Mouse (Mus musculus) ovary, adult 18-20 months (tissue): ENCODE measurements around the gene Gm9922.
A peak's percentile ranks its signal among the peaks of the same experiment; 100 is the strongest.

Experiments
- DNase-seq: peaks from one replicate; pipeline ENCODE4 v3.0.0; 2022; ENCODE audit warnings: low spot score, mixed read lengths

Gm9922 gene

DNA sequence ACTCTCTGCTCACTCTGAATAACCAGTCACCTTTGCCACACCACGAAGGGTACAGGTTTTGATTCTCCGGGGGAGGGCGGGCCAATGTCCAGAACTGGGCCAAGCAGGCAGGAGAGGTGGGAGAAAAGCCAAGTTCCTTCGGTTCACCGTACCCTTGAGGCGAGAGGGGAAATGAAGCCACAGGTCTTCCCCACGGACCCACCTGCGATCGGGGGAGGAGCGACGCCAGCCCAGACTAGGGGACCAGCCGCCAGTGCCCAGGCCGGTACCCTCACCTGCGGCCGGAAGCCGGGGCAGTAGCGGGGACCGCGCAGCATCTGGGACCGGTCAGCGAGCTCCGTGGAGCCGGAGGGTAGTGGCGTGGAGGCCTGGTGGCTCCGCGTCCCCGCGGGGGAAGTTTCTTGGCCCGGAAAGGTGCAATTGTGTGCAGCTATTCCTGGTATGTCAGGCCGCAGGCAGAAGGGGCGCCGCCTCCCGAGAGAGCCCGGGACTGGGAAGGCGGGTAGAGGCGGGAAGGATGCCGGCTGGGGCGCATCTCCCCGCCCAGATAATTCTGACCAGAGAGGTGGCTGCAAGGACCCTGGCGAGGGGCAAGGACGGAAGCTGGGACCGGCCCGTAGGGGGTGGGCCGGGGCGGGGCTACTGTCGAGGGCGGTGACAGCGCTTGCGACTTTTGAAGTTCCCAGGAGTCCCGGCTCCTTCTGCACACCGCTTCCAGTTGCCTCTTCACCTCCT, at the start of gene Gm9922, which contains the start of gene Lmo7:
TSS of gene Gm9922 (minus strand) at position 578 of the 735 bp plus-strand sequence.
TSS of gene Lmo7 (plus strand) at position 721 of the 735 bp plus-strand sequence.
- DNase-seq, result peak; percentile 70

DNA sequence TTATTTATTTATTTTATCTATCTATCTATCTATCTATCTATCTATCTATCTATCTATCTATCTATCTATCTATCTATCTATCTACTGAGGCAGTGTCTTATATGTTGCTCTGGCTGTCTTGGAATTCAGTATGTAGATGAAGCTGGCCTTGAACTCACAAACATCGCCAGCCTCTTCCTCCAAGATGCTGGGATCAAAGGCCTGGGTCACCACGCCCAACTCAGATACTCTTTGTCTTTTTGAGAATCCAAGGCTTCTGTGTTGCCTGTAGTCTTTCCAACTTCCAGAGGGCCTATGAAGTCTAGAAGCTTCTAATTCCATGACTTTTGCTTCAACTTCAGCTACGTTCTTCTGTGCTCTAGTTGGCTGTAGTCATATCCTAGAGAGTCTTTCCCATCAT, 48.8 kb upstream of the Gm9922 start:
- DNase-seq, result no peak

DNA sequence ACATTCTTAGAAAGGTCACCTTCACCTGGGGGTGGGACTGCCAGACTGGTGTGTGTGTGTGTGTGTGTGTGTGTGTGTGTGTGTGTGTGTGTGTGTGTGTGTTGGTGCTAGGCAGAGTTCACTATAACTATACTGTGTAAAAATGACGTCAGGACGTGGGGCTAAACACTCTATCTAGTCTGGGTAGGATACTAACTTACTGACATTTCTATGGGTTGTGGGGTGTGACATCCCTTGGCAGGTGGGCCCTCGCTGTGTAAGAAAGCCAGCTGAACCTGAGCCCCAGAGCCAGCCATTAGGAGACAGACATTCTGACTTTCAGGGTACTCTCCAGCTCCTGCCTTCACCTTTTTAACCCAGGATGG, 47.5 kb upstream of the Gm9922 start:
- no peak for DNase-seq

DNA sequence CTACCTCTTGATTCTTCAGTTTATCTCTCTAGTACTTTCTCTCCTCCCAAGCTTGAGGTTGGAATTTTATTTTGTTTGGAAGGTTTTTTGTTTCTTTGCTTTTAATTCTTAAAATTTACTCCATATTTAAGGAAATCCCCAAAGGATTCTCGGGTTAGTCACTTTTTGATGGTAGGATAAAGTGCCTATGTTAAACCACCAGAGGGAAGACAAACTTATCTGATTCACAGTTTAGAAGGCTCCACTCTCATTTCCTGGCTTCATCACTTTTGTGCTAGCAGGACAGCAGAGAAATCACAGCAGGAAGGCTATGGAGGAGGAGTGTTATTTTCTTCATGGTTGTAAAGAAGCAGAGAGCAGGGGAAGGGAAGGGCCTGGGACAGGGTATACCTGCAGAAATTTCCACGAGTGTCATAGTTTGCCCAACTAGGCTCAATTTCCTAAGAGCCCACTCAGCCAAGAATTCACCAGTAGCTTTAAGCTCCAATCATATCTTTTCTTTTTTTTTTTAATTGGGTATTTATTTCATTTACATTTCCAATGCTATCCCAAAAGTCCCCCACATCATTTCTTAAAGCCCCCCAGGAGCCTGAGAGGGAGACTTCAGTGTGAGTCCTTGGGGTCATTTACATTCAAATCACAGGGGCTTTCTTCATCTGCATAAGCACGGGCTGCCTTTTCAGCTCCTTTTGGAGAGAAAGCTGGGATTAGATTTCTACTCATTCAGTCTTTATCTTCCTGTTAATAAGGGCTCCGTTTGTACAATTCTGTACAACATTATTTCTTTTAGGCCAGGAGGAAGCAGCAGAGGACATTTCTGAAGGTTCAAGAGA, 46.9 kb upstream of the Gm9922 start:
- no peak for DNase-seq

DNA sequence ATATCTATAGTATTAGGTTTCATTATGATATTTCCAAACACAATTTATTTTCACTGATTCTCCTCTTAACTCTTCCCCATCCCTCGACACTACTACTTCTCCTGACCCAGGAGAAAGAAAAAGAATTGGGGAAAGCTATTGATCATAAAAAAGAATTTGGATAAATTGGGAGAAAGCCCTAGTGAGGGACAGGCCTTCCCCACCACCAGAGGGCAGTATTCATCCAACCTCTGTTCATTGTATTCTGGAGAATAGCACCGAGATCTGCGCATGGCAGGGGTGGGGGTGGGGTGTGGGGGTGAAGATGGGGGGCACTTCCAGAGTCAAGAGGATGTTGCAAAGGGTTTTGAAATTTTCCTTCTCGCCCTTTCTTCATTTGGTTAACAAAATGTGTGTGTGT, 45.0 kb upstream of the Gm9922 start:
- no peak for DNase-seq

DNA sequence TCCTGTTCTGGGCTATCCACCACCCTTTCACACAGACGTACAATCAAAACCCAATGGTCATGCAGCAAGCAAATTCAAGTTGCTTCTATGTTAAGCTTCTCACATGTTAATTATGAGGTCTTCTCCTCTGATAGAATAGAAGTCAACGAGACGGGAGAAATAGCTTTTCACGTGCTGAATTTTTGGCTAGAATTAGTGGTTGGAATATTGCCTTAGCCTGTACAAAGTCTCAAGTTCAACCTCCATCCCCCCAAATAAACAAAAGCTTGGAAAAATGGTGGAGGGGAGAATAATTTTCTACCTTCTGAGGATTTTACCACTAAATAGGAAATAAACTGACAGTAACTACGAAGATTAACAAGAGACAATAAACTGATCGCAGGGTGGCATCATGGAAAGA, 42.1 kb upstream of the Gm9922 start:
- DNase-seq, result no peak

DNA sequence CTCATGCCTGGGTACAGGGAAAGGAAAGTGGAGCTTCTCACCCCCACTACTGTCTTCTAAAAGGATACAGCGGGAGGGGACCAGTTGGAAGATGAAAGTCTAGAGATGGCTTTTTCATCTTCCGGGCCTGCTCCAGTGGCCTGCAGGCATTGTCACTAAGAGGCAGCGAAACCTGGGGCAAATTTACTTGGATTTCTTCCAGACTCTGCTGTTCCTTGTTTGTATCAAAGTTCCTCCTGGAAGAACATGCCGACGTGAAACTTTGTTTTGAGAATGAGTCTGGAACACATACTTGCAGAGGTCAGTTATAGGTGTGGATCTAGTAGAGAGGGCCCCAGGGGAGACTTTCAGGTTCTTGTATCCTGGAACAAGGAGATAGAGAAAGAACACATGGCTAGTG, 41.7 kb upstream of the Gm9922 start:
- DNase-seq, result no peak

DNA sequence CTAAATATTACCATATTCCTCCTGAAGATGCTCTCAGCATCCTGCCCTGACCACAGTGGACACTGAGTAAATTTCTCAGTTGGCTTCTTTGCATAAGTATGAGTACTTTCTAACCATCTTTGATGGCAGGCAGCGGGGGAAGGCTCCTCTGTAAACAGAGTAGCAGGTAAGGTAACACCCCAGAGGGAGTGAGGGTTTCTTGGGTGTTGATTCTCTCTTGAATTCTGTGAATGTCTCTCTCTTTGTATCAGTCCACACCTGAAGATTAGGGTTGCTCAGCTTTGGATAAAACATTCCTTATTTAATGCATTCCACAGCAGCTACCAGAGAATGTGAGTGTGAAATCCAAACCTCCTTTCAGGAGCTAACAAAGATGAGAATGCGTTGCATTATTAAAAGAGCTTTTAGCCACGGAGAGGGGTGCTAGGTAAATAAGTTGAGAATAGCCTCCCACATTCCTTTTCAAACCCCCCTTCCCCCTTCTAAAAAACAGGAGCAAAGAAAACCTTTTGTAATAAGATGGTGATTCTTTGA, 34.2 kb upstream of the Gm9922 start:
- no peak for DNase-seq

DNA sequence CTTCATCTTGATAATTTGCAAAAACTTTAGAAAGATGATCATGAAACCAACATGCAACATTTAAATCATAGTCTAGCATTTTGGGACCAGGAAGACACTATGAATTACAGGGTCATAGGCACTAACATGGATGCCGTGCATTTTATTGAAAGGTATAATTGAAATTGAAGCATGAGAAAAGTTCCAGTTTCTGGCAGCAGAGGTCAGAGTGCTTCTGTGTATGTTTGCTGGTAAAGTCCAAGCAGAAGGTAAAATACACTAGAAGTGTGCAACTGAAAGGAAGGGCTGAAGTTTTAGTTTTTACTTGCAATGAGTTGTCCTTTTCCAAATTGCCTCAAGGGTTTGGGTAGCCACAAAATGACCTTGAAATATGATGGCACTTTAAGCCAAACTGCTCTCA, 32.7 kb upstream of the Gm9922 start:
- no peak for DNase-seq

DNA sequence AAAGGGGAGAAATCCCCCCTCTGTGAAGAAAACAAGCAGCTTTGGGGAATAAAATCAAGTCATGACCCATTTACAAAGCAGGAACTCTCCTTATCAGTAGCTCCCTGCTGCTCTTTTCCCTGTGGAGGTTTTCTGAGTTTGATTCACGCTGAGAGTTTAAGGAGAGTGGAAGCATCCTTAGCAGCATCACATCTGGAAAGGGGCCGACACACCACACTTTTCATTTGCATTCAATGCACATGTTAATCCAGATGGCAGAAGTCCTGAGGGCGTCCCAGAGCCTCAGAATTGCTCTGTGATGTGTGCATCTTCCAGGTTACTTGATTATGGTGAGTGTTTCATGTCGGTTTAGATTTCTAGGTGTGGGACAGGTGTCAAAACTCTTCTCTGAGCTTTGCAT, 25.8 kb upstream of the Gm9922 start:
- DNase-seq, result no peak

DNA sequence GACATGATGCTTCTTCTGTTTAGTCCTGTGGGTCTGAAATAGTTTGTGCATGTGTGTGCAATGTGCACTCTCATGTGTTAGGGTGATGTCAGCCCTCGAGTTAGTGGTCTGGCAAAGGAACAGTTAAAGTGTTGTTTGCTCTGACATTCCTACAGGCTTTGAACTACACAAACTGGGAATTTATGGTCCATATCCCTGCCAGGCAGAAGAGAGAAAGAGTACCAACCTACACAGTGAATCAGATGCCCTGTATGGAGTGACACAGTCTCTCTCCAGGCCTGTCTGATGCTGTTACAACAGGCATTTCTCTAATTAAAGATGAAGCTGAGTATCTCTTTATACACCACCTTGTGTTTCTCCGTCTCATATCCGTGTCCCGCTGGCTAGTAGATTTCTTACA, 21.3 kb upstream of the Gm9922 start:
- no peak for DNase-seq

DNA sequence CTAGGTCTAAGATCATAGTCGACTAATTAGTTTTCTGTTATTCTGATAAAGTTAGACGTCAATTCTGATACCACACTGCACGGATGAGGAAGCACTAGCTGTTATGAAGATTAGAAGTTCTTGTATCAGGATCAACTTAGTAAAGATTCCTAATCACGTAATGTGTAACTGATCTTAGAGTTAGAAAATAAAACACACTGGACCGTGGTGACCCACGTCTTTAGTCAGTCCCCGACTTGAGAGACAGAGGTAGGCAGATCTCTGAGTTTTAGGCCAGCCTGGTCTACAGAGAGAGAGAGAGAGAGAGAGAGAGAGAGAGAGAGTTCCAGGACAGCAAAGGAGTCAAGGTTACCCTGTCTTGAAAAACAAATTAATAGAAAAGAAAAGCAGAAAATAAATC, 18.8 kb upstream of the Gm9922 start:
- no peak for DNase-seq

DNA sequence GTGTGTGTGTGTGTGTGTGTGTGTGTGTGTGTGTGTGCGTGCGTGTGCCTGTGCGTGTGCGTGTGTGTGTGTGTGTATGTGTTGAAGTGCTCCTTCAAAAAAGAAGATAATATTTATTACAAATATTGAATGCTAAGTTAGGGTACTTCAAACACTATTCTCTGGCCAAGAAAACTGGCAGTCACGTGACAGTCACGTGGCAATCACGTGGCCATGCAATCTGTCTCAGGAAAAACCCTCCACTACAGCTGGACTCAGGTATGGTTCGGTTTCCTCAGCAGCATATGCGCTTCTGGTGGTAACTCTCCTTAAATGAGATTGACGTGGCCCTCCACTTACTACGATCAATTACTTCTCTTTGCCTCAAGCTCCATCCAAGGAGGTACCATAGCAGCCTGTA, 18.2 kb upstream of the Gm9922 start:
- DNase-seq, result no peak

DNA sequence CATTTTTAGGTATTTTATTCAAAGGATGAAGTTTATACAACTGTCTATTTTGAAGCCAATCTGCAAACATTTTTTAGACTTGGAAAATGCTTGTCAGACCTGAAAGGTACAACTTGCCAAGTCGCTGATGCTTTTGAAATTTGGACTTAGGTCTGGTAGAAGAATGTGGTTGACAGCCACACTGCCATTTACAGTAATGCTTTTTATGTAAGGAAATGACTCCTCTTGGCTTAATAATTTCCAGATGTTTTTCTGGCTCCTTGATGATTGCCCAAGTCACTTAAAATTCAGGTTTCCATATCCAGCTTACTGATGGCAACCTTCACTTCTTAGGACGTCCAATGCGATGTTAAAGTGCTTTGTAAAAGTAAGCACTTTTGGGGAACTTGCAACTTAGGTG, 17.0 kb upstream of the Gm9922 start:
- no peak for DNase-seq

DNA sequence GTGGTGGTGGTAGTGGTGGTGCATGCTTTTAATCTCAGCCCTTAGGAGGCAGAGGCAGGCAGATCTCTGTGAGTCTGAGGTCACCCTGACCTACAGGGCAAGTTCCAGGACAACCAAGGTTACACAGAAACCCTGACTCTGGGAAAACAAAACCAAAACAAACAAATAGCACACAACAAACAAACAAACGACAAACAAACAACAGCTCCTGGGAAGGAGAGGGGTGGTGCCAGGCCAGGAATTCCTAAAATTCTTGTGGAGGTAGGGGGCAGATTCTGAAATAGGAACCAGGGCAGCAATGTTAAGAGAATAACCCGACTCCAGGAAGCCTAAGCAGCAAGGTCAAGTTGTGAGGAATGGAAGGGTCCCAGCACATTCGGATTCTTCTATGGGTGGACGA, 7.9 kb upstream of the Gm9922 start:
- DNase-seq, result no peak

DNA sequence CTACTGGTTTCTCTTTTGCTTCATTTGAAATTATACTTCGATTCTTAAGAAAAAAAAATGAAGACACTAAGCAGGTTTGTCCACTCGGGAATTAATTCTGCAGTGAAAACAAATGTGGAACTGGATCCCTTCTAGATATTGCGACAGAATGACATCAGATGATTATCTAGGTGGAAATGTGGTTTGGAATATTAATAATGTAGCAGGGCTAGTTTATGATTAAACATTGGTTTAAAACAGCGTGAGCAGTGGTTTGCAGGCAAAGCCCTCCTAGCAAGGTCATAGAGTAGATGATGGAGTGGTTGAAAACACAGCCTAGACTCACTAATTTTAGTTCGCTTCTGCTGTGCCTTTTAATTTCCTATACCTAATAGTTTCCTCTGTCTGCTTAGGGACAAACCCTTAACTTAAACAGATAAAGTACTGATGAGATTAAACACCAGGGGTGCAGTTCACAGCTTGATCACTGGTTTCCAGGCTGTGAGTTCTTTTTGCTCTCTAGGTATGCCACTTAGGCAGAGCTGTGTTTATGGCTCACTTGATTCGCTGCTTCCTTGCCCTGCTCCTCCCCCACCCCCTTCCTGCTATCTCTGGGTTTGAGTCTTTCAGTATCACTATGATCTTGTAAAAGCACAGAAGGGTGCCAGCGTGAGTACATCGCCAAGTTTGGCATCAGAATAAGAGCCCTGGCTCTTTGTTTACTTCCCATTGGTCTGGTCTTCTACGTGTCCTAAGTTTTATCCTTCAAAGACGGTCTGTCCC, 4.1 kb upstream of the Gm9922 start:
- DNase-seq, result no peak

DNA sequence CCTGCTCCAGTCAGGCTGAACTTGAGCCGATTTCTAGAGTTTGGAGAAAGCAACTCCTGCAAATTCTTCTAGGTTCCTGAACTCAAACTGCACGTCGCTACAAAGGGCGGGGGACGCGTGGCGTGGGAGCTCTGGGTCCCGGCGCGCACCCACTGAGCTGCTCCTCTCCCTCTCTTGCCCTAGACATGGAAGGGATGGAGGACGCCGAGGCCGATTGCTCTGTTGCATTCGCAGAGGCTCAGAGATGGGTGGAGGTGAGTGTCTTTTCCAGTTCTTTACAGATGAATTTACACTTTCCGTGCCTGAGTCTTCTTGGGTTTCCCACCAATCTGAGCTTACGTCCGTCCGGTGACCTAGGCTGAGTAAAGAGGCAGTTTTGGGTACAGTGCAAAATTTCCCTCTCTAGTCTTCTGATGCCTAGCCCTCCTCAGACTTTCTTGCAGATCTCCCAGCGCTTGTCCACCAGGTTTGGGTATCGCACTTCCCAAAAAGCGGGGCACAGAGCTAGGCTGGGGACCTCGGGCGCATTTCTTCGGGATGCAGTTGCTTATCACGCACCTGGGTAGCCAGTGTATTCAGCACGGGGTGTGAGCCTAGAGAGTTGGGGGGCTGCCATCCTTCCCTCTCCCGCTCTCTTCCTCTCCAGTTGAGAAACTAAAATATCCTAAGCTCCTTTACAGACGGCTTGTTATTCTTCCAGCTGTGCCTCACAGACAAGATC, 518 bp upstream of the Gm9922 start:
- DNase-seq, result no peak

DNA sequence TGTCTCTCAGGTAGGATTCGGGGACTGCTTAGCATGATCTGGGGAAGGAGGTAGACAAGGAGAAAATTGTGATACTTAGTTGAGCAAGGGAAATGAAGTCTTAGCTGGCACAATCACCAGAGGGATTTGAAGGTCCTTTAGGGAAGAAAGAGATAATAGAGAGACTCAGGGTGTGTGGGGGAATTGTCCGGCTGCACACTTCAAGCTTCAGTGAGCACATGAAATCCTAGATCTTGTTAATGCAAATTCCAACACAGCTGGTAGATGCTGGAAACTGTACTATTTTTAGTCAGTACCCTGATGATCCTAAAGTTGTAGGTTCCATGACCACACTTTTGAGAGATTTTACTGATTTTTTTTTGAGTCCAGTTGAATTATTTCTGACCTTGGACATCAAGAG, 15.2 kb downstream of the Gm9922 start:
- no peak for DNase-seq

DNA sequence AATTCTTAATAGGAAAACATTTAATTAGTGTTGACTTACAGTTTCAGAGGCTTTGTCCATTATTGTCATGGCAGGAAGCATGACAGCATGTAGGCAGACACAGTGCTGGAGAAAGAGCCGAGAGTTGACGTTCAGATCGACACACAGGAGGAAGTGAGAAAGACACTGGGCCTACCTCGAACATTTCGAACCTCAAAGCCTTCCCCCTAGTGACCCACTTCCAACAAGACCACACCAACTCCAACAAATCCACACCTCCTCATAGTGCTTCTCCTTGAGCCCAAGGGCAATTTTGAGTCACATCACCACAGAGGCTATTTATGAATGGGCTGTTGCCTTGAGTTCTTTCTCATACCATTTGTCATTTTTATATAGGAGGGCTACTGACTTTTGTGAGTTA, 22.5 kb downstream of the Gm9922 start:
- no peak for DNase-seq

DNA sequence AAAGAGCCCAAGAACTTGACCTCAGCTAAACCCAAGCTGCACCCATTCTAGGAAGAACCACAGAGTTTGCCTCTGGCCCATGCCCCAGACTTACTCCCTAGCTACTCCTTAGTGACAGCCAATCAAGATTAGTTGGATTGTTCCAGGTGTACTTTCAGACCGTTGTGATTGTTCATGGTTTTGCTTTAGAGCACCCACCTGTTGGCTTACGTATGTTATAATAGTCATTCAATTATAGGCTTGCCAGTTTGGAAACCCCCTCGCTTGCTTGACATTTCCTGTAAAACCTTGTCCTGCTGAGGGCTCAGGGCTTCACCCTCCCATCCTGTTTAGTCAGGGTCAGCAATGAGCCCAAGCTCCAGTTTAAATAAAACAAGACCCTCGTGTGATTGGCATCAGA, 25.1 kb downstream of the Gm9922 start:
- no peak for DNase-seq

DNA sequence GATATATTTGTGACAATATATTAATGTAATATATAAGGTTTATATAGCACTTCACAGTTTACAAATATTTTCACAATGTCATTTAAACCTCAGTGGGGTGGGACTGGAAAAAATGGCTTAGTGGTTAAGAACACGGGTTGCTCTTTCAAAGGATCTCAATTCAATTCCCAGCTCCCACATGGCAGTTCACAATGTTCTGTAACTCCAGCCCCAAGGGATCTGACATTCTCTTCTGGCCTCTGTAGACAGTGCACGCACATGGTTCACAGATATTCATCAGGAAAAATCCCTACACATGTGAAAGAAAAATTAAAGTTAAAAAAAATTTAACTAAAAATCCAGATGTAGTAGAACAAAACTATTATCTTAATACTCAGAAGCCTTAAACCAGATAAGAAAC, 41.2 kb downstream of the Gm9922 start:
- DNase-seq, result no peak

DNA sequence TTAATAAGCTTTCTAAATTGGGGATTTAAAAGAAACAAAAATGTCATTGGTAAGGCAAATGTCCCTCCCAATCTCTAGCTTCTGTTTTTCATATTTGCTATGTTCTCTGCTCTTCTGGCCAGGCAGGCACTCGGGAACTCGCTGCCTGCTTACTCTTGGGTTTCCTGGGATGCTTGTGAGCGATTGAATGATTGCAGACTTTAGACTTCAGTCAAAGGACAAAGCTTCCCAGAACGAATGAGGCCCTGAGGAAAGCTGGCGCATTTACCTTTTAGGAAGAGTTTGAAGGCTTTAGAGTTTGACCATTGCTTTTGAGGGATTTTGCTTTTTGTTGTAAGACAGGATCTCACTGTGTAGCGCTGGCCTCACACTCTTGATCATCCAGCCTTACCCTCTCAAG, 41.9 kb downstream of the Gm9922 start:
- no peak for DNase-seq
